Mouse (Mus musculus) lung, postnatal 4 days (tissue): ENCODE results near the gene Ppp1r1c.

Source experiments
- DNase-seq, 2 experiments: peaks; one replicate each; pipeline ENCODE4 v3.0.0; 2021

Ppp1r1c gene

GRCm38 (mm10) chr2:79707575-79707974 is at the start of gene Ppp1r1c:
Ppp1r1c (plus strand) TSS chr2:79707780.
- DNase-seq = no peak

DNA sequence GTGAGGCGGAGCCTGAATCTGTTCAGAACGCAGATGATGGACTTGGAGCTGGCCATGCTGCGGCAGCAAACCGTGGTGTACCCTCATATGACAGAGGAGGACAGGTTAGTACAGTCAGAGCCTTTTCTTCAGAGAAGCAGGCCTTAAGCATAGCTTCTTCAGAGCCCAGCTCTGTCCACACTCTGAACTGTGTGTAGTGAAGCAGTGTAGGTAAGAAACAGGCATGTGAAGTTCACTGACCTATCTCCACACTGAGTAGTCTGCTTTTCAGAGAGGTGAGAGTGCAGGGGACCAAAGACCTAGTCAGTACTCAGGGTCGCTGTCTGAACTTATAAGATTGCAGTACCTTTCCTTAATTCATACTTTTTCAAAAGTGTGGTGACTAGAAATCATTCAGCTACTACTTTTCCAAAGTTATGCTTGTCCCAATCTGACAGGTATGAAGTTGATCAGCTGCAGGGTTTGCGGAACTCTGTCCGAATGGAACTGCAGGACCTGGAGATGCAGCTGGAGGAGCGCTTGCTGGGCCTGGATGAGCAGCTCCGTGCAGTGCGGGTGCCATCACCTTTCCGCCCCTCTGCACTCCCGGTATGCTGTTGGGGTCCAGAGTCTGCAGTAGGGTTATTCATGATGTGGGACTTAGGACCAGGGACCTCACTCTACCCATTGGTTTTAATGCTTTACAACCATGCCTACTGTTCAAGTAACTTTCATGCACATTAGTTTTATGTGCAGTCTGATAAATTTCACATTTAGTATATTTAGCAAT is 47.0 kb upstream of the Ppp1r1c start:
- DNase-seq = no peak

GRCm38 (mm10) chr2:79661486-79662104 is 46.0 kb upstream of the Ppp1r1c start:
- DNase-seq = no peak

DNA sequence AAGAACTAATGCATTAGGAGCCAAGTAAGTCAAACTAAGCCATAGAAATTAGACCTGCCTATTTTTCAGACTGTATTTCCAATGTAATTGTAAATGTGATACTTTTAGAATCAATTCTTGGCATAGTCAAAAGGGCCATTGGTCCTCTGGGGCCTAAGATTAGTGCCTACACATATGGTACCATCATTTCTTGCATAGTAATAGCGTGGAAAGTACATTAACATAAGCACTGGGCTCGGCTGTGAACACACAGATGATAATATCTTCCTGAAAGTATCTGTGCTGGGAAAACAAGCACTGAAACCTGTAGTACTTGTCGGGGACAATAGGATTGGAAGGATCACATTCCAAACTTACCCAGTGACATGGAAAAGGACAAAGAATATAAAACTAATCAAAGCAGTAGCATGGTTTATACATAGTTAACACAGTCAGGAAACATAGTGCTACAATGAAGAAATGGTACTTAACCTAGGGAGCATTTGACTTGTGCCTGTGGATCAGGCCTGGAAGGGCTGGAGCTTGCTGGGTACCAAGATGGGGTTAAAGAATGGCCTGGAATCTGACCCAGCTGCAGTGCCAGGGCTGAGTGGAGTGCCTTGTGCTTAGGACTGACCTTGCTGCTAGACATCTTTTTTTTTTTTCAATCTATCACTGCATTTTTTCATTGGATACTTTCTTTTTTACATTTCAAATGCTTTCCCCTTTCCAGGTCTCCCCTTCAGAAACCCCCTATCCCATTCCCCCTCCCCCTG is 42.9 kb upstream of the Ppp1r1c start:
- DNase-seq = no peak

- DNase-seq = no peak
These were observed 42.1 kb upstream of the Ppp1r1c start for GRCm38 (mm10) chr2:79665492-79665891.

GRCm38 (mm10) chr2:79675266-79675665 is 32.3 kb upstream of the Ppp1r1c start:
- DNase-seq = no peak

DNA sequence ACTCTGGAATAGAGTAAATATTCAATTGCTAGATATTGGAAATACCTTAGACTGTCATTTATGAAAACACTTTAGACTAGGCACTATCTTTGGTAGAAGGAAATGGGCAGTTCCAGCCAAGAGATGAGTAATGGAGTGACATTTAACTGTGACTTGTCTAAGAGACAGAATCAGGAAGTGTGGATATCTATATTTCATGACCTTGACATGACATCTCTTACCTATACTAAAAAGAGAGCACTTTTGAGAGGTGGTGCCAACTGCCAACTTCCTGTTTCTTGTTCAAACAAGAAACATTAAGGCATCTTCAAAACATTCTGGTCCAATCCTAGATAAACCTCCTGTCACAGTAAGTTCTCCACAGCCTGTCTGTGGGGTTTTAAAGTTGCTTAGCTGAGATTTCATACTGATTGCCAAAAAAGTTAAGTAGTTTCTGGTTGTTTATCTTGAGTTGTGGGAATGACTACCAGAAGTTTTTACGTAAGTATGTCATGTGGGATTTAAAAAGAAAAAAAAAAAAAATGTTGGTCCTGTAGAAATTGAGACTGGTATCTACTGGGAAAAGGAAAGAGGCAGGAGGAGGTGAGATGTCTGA is 29.8 kb upstream of the Ppp1r1c start:
- DNase-seq = no peak

- no peak for DNase-seq
These were observed 25.9 kb upstream of the Ppp1r1c start for GRCm38 (mm10) chr2:79681672-79682071.

GRCm38 (mm10) chr2:79683258-79683657 is 24.3 kb upstream of the Ppp1r1c start:
- DNase-seq = no peak

GRCm38 (mm10) chr2:79690838-79691237 is 16.7 kb upstream of the Ppp1r1c start:
- DNase-seq = no peak

- DNase-seq = no peak
These were observed 12.4 kb upstream of the Ppp1r1c start for GRCm38 (mm10) chr2:79695190-79695589.

- DNase-seq = peak; percentile 8 to 22
These were observed 11.6 kb upstream of the Ppp1r1c start for GRCm38 (mm10) chr2:79695939-79696338.

- peak in 1 of 2 experiments; percentile 9 for DNase-seq
These were observed 10.9 kb upstream of the Ppp1r1c start for GRCm38 (mm10) chr2:79696478-79697230.

GRCm38 (mm10) chr2:79698166-79698565 is 9.4 kb upstream of the Ppp1r1c start:
- no peak for DNase-seq

DNA sequence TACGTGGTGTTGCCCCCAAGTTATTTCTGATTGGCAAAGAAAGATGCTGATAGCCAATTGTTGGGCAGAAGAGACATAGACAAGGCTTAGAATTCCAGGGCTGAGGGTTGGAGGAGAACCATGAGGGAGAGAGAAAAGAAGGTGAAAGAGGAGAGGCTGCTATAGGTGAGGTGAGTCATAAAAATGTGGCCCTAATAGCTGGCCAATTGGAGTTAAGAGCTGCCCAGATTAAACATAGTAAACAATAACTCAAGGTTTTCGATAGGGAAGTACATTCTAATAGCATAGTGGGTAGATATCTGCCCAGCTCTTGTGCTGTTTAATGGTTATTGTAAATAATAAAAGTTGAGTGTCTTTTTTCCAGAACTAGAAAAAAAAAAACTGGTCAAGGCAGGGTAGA is 2.8 kb upstream of the Ppp1r1c start:
- no peak for DNase-seq

DNA sequence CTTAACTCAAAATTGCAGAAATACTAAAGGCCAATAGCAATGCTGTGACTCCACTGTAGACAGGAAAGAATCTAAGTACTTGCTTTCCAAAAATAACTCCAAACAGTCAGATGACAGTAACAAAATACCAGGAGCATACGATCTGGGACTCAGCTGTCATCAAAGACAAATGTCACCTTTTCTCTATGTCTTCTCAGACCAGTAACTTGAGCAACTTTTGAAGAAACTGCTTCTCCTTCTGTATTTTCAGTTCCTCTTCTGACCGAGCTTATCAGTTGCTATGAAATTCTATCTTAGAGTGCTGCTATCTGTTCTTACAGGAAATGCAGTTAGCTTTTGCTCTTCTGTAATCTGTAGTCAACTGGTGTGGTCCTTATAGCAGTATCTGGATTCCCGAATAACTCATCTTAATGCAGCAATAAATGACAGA is 6.1 kb downstream of the Ppp1r1c start:
- no peak for DNase-seq

DNA sequence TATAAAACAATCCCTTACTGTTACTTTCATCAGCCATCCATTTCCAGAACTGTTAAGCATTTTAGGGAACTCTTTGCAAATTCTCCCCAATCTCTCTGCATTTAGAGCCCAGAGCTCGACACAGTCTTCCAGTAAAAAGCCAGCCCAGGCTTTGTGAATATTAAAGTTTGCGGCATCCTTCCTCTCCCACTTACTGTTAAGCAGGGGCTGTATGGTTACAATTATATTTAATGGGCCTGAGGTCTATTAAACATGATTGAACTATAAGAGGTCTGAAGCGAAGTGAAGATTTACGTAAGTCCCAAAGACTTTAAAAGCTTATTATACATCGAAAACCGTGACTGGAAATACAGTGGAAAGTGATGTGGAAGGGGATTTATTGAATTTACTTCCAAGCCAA is 7.2 kb downstream of the Ppp1r1c start:
- no peak for DNase-seq

- DNase-seq = no peak
These were observed 8.3 kb downstream of the Ppp1r1c start for GRCm38 (mm10) chr2:79715925-79716324.

DNA sequence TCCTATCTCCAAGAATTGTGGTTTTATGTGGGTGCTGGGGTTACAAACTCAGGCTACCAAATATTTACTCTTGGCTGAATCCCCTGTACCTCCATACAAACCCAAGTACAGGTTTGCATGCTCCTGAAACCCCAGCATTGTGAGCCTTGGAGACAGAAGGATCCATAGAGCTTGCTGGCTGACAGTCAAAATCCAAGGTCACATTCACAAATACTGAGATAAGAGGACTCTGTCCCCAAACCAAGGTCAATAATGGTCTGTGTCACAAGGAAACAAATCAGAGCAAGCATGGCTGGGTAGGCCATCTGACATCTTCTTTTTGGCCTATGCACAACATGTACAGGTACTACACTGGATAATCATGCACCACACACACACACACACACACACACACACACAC is 10.3 kb downstream of the Ppp1r1c start:
- no peak for DNase-seq

GRCm38 (mm10) chr2:79722415-79722814 is 14.8 kb downstream of the Ppp1r1c start:
- no peak for DNase-seq

GRCm38 (mm10) chr2:79738958-79739357 is 31.4 kb downstream of the Ppp1r1c start:
- peak; percentile 12 to 28 for DNase-seq

- no peak for DNase-seq
These were observed 34.4 kb downstream of the Ppp1r1c start for GRCm38 (mm10) chr2:79741966-79742365.

GRCm38 (mm10) chr2:79744164-79744563 is 36.6 kb downstream of the Ppp1r1c start:
- DNase-seq = no peak
